Mouse (Mus musculus): ENCODE results near the gene Dnmbp.

Dnmbp gene

GRCm38 (mm10) chr19:43801427-43802051 lies 138.5 kb downstream of the Dnmbp start:
- CTCF ChIA-PET: no interaction called here

- CTCF ChIA-PET: no interaction called here
These were observed 142.8 kb downstream of the Dnmbp start for GRCm38 (mm10) chr19:43797216-43797615.

Data from spleen, embryonic (tissue).